Mouse (Mus musculus) embryo, embryonic 11 days (tissue): ENCODE results near the gene Shd.
A peak's percentile ranks its signal among the peaks of the same experiment; 100 is the strongest.

Experiments
- DNase-seq: peaks from one replicate; pipeline ENCODE4 v3.0.0-alpha.2; 2015

The Shd gene

DNA sequence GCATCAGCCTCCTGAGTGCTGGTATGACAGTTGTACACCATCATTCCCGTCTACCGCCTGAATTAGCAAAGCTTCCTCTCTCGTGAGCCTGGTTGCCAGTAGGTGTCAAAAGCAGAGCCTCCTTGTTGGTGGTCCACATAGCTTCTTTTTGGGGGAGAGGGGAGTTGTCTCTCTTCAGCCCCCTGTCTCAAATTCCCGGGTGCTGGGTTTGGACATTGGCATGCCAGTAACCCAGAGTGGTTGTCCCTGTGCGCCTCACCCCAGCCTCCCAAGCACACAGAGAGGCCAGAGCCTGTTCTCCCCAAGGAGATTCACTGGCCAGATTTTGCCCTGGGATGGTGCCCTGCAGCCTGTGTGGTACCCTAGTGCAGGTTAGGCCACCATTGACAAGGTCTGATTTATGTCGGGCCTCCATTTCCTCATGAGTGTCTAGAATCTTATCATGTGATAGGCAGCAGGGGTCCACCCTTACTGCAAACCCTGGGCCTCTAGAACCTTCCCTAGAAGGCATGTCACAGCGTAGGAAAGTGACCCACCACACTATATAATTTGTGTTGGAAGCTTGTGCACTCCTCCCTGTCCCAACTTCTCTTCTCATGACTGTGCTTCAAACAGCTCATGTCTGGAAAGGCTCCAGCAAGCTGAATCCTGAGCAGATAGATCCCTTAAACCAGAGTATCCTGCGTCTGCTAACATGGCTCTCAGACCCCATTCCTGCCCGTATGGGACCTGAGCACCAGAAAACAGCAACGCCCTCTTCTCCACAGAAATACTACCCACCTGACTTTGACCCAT lies 10.1 kb upstream of the Shd start:
- DNase-seq, result no peak

DNA sequence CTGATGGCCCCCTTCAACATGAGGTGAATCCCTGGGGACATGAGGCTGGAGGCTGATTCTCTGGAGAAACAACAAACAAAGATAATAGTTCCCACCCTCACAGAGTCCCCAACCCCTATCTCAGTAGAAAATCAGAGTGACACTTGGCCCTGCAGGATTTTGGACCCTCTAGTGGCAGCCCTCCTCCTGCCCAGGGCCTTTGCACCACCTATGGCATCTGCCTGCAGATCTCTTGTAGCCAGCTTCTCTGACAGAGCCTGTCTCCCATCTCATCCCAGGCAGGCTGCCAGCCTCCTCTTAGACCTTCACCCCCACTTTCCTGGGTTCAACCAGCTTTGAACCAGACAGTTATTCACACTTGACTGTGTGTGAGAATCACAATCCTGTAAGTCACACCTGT lies 9.5 kb upstream of the Shd start:
- DNase-seq, result no peak

DNA sequence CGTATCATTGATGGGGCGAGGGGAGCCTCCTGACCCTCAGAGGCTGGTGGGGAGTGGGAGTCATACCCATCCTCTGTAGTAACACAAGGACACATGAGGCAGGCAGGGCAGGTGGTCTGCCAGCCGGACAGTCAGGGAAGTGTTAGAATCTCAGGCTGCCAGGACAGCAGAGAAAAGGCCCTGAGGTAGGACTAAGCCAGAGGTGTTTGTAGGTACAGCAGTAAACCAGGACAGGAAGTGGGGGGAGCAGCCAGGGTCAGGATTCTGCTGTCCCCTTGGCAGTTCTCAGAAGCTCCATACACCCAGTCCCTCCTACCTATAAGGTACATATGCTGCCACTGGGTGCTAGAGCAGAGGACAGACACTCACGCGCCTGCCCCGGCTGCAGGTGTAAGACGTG lies 8.6 kb upstream of the Shd start:
- no peak for DNase-seq

DNA sequence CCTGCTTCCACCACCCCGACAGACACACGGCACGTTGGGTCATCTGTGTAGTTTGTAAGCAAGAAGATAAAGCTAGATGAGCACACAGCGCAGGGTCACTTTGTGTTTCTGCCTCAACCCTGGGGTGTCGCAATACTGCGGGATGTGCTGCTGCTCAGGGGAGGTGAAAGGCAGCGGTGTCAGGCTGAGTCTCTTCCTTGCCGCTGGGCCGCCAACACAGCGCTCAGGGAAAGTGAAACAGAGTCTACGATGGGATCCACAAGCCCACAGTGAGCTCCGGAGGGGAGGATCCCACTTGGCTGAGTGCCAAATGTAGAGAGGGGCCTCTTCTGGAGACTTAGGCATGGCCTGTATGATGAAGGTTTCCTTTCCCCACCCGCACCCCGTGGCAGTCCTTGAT lies 7.1 kb upstream of the Shd start:
- no peak for DNase-seq

DNA sequence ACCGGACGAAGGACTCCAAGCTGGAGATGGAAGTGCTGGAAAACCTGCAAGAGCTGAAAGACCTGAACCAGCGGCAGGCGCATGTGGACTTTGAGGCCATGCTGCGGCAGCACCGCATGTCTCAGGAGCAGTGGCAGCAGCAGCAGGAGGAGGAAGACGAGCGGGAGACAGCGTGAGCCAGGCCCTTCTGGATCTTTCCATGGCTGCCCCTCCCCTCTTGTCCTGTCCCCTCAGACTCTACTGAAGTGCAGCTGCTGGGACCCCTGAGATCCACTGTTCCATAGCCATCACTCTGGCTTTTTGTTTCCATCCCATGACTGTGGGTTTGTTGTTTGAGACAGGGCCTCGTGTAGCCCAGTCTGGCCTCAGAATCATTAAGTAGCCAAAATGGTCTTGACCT lies 5.8 kb upstream of the Shd start:
- DNase-seq, result no peak

DNA sequence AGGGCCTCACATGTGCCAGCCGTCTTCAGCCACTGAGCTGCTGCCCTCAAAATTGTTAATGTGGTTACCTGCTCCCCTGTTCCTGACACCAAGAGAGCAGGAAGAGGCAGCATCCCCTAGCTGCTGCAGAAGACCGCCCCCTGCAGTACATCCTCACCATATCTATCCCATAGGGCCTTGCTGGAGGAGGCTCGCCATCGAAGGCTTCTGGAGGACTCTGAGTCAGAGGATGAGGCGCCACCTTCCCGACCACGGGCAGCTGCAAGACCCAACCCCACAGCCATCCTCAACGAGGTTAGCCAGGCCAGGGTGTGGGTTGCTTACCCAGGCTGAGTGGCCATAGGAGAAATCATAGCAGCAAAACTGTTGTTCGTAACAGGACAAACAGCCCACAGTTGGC lies 5.3 kb upstream of the Shd start:
- no peak for DNase-seq

DNA sequence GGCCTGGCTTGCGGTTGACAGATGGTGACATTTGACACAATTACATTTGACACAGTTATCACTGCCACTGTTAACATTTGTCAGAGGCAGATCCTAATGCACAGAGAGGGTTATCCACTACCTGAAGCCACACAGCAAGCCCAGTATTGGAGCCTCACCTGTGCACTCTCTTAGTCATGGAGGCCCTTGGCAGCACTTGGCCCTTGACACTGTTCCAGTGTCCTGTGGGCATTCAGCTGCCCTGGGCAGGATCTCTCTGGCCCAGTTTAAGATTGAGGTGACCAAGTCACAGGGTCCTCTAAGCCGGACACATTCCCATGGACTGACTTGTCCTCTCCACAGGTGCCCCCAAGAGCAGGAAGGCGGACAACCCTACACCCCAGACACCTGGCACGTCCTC lies 3.1 kb upstream of the Shd start:
- no peak for DNase-seq

DNA sequence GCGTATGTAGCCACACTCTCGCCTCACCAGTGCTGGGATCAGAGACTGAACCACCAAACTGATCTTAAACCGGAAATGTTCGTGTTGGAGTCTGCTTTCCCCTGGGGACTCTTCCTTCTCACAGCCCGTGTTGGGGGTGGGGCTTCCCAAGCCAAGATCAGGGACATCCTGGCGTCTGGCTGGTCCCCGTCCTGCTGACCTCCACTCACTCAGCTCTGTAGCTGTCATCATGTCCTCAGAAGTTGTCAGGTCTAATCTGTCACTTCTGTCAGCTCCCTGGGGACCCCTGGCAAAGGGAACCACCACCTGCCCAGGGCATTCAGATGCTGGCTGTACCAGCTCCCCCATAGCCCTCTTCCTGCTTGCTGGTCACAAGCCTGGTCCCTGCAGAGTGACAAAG lies 2.1 kb upstream of the Shd start:
- DNase-seq, result no peak

DNA sequence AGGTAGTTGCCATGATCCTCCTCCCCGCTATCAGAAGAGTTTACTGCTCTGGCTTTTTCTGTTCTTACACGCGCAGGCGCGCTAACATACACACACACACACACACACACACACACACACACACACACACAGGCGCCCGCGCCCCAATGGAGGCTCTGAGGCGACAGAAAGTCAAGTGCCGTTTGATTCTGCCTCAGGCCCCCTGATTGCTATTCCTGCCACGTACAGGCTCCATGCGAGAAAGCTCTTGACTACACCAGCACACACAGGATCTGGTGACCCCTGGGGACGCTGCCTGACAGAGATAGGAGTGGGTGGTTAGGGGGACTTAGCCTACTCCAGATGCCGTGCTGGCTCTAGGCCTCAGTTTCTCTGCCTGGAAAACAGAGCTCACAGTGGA lies 707 bp upstream of the Shd start:
- DNase-seq, result peak; percentile 79

DNA sequence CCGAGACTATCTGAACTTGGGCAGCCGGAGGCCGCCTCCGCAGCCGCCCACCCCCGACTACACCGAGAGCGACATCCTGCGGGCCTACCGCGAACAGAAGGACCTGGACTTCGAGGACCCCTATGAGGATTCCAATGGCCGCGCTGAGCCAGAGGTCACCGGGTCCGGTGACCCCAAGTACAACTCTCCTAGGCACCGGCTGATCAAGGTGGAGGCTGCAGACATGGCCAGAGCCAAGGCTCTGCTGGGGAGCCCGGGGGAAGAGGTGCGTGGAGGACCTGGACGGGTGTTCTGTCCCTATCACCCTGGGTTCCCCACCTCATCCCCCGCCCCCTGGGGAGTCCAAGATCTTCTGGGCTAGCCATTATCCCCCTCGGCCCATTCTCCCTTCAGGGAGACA lies 1.2 kb downstream of the Shd start:
- no peak for DNase-seq

DNA sequence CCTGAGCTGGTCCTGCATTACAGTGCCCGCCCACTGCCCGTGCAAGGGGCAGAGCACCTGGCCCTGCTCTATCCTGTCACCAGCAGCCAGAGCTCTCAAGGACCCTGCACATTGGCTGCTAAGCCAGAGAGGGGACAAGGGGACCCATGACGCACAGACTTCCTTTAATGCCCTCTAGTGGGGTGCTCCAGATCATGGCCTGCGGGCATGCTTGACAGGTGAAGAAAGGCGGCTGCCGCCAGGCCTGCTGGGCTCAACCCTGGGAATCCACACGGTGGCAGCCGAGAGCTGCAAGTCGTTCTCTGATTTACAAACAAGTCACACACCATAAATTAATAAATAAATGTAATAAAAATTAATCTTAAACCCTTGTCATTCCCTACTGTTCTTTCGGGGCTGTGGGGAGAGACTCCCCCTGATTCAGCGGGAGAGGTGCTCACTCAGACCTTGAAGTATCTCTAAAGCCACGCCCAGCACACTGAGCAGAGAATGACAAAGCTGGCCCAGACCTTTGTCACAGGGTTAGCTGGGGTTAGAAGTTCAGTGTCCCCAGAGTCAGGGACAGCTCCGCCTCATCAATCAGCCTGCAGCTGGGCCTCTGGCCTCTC lies 6.1 kb downstream of the Shd start:
- DNase-seq, result peak; percentile 82

DNA sequence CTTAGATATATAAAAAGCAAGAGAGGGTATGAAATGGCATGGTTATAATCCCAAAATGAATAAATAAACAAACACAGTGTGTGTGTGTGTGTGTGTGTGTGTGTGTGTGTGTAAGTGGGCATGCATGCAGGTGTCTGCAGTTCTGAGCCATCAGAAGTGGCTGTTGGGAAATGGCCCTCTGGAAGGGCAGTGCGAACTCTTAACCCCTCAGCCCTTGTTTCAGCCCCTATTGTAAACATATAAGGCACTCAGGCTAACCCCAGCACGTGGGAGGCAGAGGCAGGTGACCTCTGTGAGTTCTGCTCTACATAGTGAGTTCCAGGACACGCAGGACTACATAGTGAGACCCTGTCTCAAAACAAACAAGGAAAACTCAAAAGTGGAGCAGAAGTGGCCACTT lies 7.0 kb downstream of the Shd start:
- DNase-seq, result no peak

DNA sequence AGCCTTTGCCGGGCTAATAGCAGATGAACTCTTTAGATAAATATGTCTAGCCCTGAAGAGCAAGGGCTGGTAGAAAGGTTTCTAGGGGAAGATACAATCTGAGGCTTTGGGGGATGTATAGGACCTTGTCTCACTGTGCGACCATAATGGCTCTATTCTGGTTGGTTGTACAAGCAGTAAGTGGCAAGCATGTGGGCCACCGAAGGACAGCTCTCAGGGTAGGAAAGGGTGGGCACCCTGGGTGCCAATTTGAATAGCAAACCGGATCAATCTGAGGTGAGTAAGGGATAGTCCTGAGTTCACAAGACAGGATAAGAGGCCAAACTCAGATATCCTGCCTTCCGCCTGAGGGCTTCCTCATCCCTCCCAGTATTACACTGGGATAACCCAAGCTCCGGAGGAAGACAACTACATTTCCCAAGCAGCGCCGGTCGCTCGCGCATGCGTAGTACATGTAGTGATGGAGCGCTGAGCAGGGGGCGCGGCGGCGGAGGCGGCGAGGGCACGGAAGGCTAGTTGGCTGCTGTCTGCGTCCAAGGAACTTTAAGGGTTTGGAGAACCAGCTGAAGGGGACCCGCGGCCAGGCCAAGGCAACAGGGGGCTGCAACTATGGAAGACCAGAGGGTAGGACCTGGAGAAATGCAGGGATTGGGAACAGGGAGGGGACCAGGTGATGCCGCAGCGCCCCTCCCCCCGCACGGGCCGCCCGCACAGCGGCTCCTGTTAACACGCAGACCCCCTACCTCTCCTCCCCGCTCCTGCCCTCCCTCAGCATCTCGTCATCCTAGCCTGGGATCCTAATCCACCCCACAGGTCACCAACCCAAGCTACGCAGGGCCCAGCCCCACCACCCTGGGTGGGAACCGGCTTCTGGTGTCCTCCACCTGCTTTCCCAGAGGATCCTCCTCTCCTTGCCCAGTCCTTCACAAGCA lies 16.0 kb downstream of the Shd start, which contains the start of gene Fsd1:
TSS of gene Fsd1 (plus strand) at position 480 of the 932 bp plus-strand sequence.
- DNase-seq, result peak; percentile 89

DNA sequence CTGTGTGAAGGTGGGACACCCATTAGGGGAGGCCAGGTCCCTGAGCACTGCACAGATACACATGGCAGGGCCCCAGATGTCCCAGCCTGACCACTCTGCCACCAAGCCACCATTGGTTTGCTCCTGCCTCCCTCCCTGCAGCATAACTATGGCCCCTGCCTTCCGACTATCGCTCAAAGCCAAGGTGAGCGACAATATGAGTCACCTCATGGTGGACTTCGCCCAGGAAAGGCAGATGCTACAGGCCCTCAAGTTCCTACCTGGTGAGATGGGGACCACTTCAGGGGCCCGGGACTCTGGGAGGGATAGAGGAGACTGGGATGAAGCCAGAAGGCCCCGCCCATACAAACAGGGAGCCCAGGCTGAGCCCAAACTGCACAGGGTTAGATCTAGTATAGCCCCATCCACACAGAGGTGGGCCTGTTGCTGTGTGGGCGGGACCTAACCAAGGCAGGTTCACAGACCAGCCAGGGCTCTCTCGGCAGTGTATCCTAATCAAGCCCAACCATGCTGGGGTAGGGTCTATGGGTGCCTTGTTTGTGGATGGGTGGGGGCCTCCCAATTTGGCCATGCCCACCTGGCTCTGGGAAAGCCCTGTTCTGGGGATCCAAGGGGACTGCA lies 20.1 kb downstream of the Shd start:
- DNase-seq, result no peak

DNA sequence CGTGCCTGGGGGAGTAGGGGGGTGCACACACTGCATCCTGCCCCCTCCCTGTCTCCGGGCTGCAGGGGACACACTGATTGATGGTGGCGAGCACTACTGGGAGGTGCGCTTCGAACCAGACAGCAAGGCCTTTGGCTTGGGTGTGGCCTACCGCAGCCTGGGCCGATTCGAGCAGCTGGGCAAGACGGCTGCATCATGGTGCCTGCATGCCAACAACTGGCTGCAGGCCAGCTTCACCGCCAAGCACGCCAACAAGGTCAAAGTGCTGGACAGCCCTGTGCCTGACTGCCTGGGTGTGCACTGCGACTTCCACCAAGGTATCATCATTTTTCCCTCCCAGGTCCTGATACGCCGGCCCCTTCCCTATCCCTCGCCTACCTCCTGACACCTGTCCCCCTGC lies 25.7 kb downstream of the Shd start:
- DNase-seq, result no peak

DNA sequence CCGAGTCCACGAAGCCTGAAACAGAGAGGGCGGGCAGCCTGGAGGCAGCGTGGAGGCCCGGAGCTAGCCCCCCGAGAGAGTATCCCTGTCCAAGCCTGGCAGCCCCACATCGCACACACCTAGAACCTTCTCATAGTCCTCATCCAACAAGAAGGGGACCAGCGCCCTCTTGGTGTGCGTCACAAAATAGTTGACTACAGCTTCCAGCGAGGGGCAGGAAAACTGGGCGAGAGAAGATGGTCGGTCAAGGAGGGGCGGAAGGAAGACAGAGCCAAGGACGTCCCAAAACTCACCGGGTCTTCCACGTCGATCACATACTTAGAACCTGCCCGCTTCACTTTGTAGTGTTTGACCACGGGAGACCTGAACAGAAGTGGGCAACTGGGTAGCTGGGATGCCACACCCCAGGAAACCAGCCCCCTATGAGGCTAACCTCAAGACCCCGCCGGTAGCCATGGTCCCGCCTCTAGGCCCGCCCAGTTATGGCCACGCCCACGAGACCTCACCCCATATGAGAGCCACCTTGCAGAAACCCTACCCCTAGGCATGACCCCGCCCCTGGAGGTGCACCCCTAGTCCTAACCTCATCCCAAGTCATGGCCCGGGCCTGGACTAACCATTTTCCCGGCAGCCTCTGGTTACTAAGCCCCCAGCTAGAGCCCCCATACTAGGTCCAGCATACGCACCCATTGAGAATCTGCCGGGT lies 29.7 kb downstream of the Shd start:
- peak; percentile 39 for DNase-seq

DNA sequence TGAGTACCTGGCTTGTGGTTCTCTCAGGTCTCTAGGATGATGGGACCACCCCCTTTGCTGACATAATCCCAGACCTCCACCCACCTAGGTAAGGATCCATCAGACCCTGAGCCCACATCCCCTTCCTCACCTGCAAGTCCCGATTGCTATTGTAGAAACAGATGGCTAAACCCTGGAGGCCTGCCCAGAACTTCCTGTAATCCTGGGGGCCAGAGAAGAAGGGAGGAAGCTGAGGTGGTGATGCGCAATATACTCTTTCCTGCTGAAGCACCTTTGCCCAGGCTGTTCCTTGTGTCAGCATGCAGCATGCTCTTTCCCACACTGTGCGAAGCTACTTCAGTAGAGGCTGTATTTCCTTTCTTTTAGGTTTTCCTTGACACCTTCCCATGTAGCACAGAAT lies 32.7 kb downstream of the Shd start:
- DNase-seq, result no peak

DNA sequence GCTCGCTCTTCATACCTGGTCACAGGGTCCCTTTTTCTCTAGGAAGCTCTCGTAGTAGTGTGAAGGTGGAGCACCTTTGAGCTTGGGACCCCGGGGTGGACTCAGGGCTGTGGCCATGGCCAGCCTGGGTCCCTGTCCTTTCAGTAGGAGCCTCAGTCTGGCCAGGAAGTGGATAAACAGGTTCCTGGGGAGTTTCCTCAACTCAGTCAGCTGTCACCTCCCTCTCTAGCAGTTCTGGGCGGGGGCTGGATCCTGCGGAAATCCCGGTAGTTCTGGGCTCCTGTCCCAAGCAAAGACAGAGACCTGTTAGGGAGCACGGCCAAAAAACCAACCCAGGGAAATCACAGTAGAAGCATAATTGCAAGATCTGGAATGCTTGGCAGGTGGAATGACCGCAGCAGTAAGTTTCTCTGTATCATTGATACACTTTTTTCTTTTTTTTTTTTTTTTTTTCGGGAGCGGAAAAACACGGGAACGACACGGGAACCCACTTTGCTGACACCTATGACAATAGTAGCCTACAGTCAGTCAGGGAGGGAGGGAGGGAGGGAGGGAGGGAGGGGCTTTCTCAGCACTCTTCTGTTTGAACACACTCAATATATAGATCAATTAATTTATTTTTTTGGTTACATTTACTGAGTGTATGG lies 35.3 kb downstream of the Shd start, which contains the start of the genes Stap2 and Mpnd:
TSS of gene Stap2 (minus strand) at position 170 of the 647 bp plus-strand sequence.
TSS of gene Mpnd (plus strand) at position 297 of the 647 bp plus-strand sequence.
- DNase-seq, result peak; percentile 57

DNA sequence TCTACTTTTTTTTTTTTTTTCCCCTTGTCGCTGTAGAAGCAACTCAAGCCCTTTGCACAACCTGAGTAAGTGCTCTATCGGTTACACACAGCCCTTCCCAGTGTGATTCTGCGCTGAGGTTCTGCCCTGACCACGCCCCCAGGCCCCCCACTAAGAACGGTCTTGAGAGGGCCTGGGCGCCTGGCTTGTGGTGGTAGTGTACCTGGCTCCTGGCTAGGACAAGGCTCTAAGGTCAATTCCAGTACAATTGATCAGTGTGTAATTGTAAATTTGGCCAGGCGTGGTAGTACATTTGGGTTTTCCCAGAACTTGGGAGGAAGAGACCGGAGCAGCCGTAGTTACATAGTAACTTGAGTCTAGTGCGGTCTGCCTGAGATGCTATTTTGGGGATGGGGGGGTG lies 36.7 kb downstream of the Shd start:
- DNase-seq, result no peak

DNA sequence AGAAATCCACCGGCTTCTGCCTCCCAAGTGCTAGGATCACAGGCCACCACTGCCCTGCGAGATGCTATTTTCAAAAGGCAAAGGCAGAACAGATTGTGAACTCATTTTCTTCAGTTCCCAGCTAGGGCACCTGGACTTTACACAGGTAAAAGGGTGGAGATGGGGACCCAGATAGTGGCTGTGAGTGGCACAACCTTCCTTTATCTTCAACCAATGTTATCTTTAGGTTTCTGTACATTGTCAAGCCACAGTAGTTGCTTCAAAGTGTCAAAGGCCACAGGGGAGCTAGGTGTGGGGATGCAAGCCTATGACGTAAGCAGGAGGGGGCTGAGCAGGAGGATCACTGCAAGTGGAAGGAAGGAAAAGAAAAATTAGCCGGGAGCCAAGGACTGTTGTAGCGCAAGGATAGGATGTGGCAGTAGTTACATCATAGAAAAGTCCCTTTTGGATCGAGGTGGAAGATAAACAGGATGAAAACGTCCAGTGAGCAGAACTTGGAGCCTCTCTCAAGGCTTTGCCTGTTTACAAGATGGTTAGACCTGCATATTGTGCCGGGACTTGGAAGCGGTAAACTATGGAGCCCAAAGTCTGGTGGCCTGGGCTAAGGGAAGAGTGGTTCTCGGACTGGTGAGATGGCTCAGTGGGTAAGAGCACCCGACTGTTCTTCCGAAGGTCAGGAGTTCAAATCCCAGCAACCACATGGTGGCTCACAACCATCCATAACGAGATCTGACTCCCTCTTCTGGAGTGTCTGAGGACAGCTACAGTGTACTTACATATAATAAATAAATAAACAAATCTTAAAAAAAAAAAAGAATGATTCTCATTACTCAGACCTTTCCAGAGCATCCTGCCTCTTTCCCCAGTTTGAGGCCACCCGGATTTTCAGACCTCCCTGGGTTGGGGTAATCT lies 37.4 kb downstream of the Shd start:
- peak; percentile 47 for DNase-seq
